Mouse (Mus musculus) embryo, embryonic 10 days (tissue): Measurements from ENCODE around the gene Tpm4.
A peak's percentile ranks its signal among the peaks of the same experiment; 100 is the strongest.

Source experiments
- DNase-seq: peaks from one replicate; pipeline ENCODE4 v3.0.0-alpha.2; 2015; ENCODE audit warnings: low spot score

Gene Tpm4

DNA sequence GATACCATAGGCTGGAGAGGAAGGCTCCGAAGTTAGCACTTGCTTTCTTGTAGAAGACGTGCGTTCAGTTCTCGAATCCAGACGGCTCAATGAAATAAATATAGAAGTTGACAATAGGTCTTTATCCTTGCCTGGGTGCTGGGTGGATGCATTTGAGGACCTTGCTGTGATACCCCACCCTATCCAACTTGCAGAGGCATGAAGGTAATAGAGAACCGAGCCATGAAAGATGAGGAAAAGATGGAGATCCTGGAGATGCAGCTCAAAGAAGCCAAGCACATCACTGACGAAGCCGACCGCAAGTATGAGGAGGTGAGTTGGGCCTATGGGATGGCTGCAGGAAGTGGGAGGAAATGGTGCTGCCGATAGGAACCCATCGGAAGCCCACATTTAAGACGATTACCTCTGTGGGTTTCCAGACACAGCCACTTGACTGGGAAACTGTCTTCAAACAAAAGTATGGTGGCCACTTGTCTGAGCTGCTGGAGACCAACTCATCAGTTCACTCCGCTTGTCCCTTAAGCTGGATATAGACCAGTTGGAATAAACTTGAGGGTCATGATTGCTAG, 8.6 kb downstream of the Tpm4 start:
- DNase-seq, result no peak

DNA sequence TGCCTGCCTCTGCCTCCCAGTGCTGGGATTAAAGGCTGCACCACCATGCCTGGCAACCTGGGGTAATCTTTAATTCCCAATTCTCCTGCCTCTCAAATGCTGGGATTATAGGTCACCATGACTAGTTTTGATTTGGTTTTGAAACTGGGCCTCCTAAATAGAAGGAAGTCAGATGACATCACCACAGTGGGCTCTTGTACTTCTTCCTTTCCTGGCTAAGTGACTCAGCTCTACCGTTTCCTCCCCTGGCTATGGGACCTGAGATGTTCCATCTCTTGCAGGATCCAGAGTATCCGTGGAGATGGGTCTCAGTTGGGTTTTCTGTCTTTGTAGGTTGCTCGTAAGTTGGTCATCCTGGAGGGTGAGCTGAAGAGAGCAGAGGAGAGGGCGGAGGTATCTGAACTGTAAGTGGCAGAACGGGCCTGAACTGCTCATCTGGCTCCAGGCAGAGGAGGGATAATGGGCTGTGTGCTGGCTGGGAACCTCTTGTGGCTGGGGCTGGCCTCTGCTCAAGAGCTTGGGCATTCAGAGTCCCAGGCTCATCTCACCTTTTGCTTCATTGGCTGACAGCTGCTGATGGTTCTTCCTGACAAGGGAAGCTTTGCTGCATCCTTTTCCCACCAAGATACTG, 9.7 kb downstream of the Tpm4 start:
- no peak for DNase-seq

DNA sequence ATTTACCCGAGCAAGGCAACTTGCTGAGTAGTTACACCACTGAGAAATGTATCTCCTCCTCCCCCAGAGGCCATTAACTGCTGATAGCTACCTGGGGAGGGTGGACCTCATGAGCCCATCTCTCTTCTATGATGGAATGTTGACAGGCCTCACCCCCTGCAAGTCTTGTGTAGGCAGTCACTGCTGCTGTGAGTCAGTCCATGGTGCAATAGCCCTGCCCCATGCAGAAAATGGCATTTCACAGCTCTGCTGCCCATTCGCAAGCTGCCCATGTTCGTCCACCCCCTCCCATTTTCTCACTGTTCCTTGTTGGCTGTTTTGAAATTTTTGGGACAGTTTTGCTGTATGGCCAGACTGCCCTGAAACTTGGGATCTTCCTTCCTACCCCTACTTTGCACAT, 10.7 kb downstream of the Tpm4 start:
- DNase-seq, result no peak

DNA sequence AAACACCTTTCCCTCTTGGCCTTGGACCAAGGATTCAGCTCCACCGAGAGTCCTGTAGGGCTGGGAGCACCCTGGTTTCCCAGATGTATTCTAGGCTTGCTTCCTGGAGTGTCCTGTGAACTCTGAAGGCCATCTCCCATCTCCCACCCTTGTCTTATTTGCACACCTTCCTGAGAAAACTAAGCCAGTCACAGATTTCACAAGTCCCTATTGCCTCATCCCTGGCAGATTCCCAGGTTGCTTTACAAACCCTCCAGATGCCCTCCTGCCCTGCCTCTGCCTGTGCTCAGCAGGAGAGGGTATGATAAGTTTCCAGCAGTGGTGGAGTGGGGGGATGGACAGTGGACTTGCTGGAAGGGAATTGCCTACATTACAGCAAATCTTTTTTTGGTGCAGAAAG, 11.3 kb downstream of the Tpm4 start:
- DNase-seq, result no peak

DNA sequence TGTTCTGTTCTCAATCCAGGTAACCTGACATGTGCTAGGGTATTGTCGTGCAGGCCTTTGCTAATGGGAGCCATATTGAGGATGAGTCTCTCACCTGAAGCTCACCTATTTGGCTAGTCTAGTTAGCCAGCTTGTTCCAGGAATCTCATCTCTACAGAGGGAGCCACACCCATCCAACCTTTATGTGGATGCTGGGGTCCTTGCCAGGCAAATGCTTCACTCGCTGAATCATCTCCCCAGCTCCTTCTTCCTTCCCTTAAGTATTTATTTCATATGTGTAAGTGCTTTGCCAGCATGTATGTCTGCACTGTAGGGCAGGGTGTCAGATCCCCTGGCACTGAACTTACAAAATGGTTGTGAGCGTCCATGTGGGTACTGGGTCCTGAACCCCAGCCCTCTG, 11.8 kb downstream of the Tpm4 start:
- DNase-seq, result no peak

DNA sequence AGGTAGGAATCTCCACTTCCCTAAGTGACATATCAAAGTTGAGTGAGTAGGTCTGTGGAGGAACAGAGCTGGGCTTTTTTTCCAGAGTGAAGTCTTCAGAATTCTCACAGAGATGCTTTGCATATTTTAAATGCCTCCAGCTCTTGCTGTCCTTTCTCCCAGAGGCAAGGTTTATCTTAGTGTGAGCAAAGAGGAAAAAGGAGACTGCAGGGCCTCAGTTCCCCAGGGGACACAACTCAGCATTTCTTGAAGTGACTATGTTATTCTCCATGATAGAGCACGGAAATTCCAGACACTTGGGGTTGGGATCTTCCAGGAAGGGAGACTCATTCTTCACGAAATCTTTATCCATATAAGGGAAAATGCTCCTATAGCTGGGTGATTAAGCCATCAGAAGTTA, 12.5 kb downstream of the Tpm4 start:
- DNase-seq, result no peak

DNA sequence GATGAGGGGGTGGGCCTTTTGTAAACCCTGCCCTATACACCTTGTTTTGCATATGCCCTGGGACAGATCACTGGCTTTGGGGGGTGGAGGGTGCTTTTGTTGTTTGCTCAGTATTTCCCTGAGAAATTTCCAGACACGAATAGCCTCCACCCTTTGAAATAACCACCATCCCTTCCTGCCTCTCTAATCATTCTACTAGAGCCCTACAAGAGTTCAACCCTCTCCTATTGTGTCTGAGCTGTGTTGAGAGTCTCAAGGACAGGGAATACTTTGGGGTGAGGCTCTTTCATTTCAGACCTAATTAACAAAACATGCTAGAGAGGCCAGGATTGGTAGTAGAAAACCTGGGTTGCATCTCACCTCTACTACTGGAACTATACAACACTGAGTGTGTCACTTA, 14.3 kb downstream of the Tpm4 start:
- no peak for DNase-seq

DNA sequence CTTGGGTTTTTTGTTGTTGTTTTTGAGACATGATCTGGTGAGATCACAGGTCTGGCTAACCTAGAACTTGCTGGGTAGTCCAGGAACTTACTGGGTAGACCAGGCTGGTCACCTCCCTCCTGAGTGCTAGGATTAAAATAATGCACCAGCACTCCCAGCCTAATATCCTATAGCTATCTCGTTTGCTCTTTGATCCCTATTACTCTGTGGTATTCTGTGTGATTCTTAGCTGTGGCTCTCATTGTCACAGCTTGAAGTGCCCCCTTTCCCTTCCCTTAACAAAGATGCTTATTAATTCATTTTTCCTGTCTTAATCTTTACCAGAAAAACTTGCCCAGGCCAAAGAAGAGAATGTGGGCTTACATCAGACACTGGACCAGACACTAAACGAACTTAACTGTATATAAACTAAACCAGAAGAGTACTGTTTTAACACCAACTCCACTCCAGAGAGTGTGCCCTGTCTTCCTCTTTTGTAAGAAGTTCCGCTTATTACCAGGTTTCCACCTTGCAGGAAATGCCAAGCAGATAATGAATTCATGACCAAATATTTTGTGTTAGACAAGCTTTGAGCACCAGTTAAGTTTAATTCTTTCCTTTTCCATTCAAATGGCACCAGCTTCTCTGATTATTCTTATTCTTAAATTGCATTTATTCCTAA, 16.8 kb downstream of the Tpm4 start:
- no peak for DNase-seq

DNA sequence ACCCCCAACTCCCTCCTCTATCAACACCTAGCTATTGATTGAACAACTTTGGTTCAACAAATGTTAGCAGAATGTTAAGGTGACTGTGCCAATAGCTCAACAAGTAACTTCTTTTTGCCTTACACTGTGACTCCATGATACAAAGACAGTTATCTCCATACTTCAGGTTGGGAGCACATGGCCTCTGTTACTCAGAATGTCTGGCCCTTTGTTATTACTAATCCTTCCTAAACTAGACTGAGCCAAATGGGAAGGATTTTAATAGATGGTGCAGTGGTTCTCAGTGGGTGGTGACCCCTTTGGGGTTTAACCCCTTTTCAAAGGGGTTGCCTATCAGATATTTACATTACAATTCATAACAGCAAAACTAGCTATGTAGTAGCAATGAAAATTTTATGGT, 18.6 kb downstream of the Tpm4 start:
- no peak for DNase-seq

DNA sequence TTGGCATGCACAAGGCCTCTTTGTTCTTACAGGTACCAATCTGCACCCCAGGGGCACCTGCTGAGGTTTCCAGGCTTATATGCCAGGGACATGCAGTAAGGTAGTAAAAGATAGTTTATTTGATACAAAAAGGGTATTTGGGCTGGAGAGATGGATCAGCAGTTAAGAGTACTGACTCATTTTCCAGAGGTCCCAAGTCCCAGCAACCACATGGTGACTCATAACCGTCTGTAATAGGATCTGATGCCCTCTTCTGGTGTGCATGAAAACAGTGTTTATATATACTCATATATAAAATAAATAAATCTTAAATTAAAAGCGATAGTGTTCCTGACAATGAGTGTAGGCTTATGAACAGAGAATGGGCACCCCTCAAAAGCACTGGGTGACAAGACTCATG, 23.3 kb downstream of the Tpm4 start:
- no peak for DNase-seq

DNA sequence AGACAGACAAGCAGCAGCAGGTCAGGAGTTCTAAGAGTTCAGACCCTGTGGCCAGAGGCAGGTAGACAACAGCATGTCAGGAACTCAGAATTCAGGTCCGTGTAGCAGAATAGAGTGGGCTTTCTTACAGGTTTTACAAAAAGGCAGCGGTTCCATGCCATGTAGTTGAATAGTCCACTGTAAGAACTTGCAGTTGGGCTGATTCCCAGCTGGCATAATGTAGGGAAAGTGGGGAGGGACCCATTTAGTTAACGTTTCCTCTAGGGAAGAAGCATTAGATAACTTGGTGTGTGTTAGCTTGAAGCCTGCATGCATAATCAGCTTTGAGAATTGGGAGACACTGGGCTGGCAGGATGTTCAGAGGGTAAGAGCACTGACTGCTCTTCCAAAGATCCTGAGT, 24.0 kb downstream of the Tpm4 start:
- DNase-seq, result no peak

DNA sequence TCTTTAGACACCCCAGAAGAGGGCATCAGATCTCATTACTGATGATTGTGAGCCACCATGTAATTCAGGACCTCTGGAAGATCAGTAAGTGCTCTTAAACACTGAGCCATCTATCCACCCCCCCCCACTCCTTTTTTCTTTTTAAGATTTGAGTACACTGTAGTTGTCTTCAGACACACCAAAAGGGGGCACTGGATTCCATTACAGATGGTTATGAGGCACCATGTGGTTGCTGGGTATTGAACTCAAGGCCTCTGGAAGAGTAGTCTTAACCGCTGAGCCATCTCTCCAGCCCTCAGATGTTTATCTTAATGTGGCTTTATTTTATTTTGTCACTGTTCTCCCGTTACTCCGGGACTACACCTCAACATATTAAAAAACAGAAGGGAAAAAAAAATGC, 25.2 kb downstream of the Tpm4 start:
- DNase-seq, result no peak

DNA sequence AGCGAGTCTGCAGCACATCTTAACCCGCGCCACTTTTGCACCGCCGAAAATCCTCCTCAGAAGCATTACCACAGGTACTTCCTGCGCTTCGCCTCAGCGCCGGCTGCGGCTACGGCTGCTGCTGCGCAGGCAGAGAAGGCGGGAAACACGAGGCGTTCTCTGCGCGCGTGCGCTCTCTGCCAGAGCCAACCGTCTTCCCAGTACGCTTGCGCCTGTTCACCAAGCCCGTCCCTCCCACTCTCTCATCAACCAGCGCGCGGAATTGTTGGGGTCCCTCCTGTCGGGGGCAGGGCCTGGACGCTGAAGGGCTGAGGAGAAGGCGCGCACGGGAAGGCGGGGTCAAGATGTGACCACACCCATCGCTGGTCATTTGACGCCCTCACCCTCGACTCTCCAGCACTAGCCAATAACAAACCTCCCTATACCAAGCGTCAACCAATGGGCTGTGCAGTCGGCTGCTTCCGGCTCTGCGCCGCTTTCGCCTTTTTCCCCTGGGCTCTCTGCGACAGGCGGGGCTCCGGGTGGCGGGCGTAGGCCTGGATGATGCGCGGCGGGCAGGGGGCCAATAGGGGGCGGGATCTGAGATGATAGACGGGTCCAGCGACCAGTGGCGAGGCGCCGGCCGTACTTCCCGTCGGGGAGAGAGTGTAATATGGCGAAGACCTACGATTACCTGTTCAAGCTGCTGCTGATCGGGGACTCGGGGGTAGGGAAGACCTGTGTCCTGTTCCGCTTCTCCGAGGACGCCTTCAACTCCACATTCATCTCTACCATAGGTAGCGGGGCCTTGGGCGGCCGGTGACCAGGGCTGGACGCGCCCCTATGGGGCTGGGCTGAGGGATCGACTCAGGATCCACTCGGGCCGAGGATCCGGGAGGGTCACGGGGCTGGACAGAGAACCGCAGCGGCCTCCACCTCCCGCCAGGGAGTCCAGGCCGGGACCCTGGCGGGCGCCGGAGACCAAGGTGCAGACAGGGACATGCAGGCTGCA, 26.2 kb downstream of the Tpm4 start, which contains the start of gene Rab8a:
Gene Rab8a (plus strand): TSS at position 494 of the 991 bp plus-strand sequence.
- peak; percentile 100 for DNase-seq

DNA sequence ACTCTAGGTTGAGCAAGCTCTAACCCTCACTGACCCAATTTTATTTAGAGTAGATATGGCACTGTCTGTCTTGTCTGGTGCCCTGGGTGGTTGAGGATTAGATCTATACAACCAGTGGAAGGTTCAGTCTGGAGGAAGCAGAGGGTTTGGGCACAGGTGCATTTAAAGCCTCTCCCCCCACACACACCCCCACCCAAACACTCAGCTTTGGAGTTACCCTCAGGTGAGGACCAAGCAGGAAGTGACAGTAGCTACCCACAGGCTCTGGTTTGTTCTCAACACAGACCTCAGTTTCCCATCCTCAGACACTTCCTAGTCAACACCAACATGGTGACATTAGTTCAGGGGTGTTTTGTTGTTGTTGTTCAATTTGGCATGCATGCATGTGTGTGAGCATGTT, 28.0 kb downstream of the Tpm4 start:
- DNase-seq, result no peak

DNA sequence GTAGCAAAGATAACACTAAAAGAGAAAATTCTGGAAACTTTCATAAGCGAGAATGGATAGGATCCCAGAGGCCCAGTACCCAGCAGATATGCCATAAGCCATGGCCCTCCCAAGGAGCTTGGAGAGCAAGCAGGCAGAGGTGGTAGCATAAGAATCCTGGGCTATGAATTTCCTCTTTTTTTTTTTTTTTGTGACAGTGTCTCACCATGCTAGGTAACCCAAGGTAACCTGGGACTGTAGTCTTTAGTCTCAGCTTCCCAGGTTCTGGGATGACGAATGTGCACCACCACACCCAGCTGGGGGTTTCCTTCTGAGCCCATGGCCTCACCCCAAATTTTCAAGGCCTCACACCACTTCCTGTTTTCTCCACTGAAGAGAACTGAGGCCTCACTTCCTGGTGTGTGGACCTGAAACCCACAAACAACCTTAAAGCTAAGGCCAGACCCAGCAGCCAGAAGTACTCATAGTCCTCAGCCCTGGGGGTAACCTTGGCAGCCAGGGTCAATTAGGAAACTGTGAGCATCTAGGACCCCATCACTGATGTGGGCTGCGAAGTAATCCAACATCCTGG, 34.4 kb downstream of the Tpm4 start:
- DNase-seq, result no peak

DNA sequence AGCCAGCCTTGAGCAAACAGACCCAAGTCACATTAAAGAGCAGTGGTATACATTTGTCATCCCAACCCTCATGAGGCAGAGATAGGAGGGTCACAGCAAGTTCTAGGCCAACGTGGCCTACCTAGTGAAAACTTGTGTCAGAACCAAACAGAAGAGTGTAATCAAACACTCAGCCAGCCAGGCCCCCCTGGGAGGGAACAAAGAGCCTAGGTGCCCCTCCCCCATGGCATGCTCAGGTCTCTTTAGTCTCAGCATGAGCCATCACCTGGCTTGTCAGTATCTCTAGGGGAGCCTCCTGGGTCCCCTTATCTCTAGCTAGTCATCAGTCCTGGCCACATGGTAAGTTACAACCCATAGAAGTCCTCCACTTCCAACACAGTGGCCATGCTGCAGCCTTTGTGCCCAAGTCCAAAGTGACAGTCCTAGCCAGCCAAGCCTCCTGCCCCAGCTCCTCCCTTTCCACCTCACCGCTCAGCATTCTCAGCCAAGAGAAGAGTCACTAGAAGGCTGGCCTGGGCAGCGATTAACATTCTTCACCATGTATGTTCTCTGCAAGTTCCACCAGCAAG, 35.0 kb downstream of the Tpm4 start:
- DNase-seq, result no peak

DNA sequence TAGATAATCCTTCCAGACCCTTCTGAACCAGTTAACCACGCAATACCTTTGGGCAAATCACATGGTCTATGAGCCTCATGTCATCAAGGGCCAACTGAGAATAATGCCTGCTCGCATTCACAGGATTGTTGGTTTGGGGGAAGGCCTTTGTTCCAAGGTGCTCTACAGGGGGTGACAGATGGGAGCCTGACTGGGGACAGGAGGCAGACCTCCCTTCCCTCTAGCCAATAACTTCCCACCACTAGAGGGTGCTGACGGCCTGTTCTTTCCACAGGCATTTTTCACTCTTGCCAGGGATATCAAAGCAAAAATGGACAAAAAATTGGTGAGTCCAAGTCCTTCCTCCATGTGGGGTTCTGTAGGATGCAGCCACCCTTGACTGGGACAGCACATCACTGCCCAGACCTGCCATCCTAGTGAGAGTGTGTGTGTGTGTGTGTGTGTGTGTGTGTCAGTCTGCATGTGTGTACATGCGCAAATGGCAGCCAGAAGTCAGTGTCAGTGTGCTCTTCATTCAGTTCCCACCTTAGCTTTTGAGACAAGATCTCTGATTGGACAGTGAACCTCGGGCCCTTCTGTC, 42.7 kb downstream of the Tpm4 start:
- DNase-seq, result peak; percentile 71

DNA sequence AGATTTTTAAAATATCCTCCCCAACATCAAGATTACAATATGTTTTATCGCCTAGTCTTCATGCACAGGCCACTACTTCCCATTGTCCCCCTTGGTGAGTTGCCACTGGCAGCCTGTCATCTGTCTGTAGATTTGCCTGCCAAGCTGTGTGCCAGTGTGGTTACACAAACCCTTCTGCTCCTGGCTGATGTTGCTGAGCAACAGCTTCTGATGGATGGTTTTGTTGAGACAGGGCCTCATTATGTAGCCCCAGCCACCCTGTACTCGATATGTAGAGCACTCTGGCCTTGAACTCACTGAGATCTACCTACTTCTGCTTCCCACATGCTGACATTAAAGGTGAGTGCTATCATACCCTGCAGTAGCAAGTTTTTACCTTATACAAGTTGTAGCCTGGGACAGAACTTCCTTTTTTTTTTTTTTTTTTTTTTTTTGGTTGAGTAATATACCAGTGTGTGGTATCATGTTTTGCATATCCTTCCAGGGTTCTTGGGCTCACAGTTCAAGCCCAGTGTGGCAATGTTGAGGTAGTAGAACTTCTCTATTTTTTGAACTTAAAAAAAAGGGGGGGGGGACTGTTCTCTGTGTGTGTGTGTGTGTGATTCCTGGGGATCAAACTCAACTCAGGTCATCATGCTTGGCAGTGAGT, 48.9 kb downstream of the Tpm4 start:
- DNase-seq, result no peak

DNA sequence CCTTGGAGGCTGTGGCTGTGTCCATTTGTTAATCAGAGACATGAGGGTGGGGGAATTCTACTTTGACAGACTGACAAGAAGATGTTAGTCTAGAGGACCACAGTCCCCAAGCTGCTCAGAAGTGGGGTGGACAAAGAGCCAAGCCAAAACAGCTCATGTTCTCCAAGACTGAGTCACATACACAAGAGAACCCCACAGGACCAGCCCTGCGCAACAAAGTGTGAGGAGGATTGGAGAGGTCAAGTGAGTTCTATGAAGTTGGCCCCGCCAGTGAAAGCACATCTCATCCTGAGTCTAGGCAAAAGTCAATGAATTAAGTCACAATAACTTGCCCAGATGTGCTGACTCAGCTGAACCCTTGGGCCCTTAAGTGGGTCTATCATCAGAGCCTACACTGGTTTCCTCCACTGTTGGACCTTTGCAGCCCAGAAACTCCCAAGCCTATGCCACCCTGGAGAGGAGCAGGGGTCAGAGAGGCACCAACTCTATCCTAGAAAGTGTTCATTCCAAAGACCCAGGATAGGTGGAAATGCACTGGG, 53.1 kb downstream of the Tpm4 start:
- no peak for DNase-seq

DNA sequence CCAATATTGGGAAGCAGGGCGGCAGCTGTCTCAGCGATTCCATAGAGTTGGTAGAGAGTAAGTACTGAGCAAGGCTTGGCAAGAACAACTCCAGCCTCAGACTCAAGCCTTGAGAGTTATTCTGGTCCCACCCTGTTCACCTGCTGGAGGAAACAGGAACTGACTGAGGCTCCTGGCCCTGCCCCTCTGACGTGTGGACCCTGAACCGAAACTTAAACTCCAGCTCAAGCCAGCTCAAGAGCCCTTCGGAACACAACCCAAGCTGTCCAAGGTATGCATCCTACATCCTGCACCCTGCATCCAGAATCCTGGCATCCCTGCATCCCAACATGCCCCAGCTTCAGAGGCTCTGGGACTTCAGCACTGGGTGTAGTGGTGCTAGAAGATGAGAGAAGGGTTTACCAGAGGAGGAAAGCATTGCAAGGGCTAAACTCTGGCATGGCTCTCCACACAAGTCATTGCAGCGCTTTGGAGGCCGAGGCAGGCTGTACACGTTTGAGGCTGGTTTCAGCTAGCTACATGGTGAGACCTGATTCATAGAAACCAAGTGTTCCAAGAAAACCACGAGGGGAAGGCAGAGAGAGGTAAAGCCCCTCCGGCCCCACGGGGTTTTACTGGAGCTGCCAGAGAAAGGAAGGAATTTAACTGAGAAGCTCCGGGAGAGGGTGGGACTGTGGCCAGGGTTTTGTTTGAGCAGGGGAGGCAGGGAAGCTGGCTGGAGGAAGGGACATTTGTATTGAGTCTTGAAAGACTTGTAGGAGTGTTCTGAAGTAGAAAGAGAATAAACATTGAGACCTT, 54.8 kb downstream of the Tpm4 start, which contains the start of gene Hsh2d:
Gene Hsh2d (plus strand): TSS at position 222 of the 798 bp plus-strand sequence.
- no peak for DNase-seq
